In the genomic region with DNA sequence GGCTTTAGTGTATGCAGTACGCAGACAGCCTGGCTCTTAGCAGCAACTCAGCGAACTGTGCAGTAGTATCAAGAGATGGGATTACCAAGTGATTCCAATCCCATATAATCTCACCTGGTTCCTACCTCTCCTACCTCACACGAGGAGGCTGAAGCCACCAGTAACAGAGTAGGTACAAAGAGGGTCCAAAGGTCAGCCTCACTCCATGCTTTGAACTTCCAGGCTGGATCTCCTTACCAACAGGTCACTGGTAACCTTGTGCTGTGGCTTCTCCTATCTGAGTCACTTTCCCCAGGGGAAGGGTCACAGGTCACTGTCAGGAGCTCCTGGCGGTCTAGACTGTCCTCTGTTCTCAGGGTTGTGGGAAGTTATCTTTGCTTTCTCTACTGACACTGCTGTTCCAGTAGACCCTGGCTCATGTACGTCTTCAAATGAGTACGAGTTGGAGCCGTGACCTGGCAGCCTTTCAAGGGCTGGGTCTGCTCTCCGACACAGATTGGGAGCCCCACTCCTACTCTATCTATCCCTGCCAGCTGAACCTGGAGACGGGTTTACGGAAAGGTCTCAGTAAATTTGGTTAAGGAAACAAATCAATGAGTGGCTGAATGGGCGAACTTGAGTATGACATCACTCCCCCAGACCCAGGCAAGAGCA, we compare ENCODE assay signal across 14 mouse cellular contexts. TPM values are rescaled to one million over a fixed set of nuclear protein-coding genes. Genes with fewer than 3 reads are reported as not detected.
DNase-seq lines count a peak whose midpoint lies in the region; ATAC-seq and TF ChIP-seq lines count a peak whose summit lies in the region.
"Had no signal": no experiment of that assay in that cellular context is flagged by ENCODE, and none has a peak within 500 bp of the region (broad histone marks: within the 10 kb centered on the region; RNA-seq: fewer than 3 reads in every experiment).

No protein-coding gene starts in this region.

- no peak for TF ChIP-seq CTCF in lung, embryonic 14.5 days (IDR thresholded peaks at IDR 0.05; ENCODE audit: low read depth)
- TF ChIP-seq CTCF in lung, postnatal 0 days (IDR thresholded peaks at IDR 0.05) = no peak

- no peak overlapping the region for H3K4me3 ChIP-seq in heart, embryonic 15.5 days
- H3K4me3 ChIP-seq in lung, embryonic 14.5 days (ENCODE audit: low read depth, low read length) = no peak overlapping the region
- no peak overlapping the region for H3K4me3 ChIP-seq in lung, postnatal 0 days (ENCODE audit: low read depth, low read length)
- H3K4me3 ChIP-seq in intestine, embryonic 16.5 days (ENCODE audit: low read length) = no peak overlapping the region

- peaks cover 6% of the 10 kb centered on the region; the same call in 1 of the 2 replicates for H3K36me3 ChIP-seq in heart, embryonic 15.5 days
- H3K36me3 ChIP-seq in lung, embryonic 14.5 days (ENCODE audit: insufficient read depth) = peaks cover 58% of the 10 kb centered on the region
- H3K36me3 ChIP-seq in lung, postnatal 0 days (ENCODE audit: insufficient read depth, low read length) = no peaks in the 10 kb centered on the region
- H3K36me3 ChIP-seq in intestine, embryonic 16.5 days (ENCODE audit: control insufficient read depth, insufficient read depth, low read length) = no peaks in the 10 kb centered on the region; the same call in 1 of the 2 replicates

- 41% methylated on average over 11 of the region's 11 CpGs for WGBS in heart, embryonic 15.5 days
- WGBS in lung, embryonic 14.5 days = 59% methylated on average over 11 of the region's 11 CpGs
- 61% methylated on average over 11 of the region's 11 CpGs for WGBS in lung, postnatal 0 days
- WGBS in intestine, embryonic 16.5 days = 67% methylated on average over 11 of the region's 11 CpGs

- no peak overlapping the region for H3K4me2 ChIP-seq in heart, embryonic 15.5 days
- no peak overlapping the region for H3K4me2 ChIP-seq in lung, embryonic 14.5 days
- H3K4me2 ChIP-seq in lung, postnatal 0 days (replicated peaks; ENCODE audit: low read depth, low read length) = no peak overlapping the region
- no peak overlapping the region for H3K4me2 ChIP-seq in intestine, embryonic 16.5 days (ENCODE audit: low read depth, low read length)

- DNase-seq in cerebellum, postnatal 14 days = peak; percentile 22 to 35
- DNase-seq in cerebellum, adult 18-20 months = no peak
- no peak for DNase-seq in heart, adult 18-20 months
- no peak for DNase-seq in lung, embryonic 14.5 days
- no peak for DNase-seq in lung, postnatal 0 days (ENCODE audit: low spot score)
- DNase-seq: cerebellum, adult 11 months; gastrocnemius, postnatal 36 days; thymus, postnatal 25 days had no signal

- no peak for ATAC-seq in heart, embryonic 15.5 days (replicated peaks; ENCODE audit: insufficient number of reproducible peaks, insufficient read depth, low FRiP score, low read depth)
- ATAC-seq in lung, embryonic 14.5 days (ENCODE audit: insufficient read depth) = peak; percentile 18; the same call in 1 of the 2 replicates
- no peak for ATAC-seq in lung, postnatal 0 days
- ATAC-seq in intestine, embryonic 16.5 days = peak; percentile 62; the same call in 1 of the 2 replicates
- no peak for ATAC-seq in monocyte, adult 5-6 weeks (replicated peaks; ENCODE audit: insufficient number of reproducible peaks, low FRiP score, low TSS enrichment, poor library complexity, severe bottlenecking)
- ATAC-seq: inflammation-experienced regulatory T-cells, adult 6 months had no signal

- H3K27ac ChIP-seq in heart, embryonic 15.5 days = peak overlapping the region; percentile 37
- no peak overlapping the region for H3K27ac ChIP-seq in lung, embryonic 14.5 days (ENCODE audit: low read depth)
- H3K27ac ChIP-seq in lung, postnatal 0 days (ENCODE audit: low read length) = no peak overlapping the region
- H3K27ac ChIP-seq in intestine, embryonic 16.5 days (ENCODE audit: low read length) = no peak overlapping the region
- H3K27ac ChIP-seq: liver, embryonic 14.5 days had no signal

- no peaks in the 10 kb centered on the region for H3K9me3 ChIP-seq in heart, embryonic 15.5 days (replicated peaks)
- no peaks in the 10 kb centered on the region for H3K9me3 ChIP-seq in lung, embryonic 14.5 days (ENCODE audit: low read depth, low read length)
- no peaks in the 10 kb centered on the region for H3K9me3 ChIP-seq in lung, postnatal 0 days (ENCODE audit: low read length)
- no peaks in the 10 kb centered on the region for H3K9me3 ChIP-seq in intestine, embryonic 16.5 days (ENCODE audit: control insufficient read depth, low read length)

- no peak for TF ChIP-seq EP300 in lung, postnatal 0 days (IDR thresholded peaks at IDR 0.05)

- H3K4me1 ChIP-seq in heart, embryonic 15.5 days (replicated peaks) = peaks cover 32% of the 10 kb centered on the region
- no peaks in the 10 kb centered on the region for H3K4me1 ChIP-seq in lung, embryonic 14.5 days (ENCODE audit: insufficient read depth)
- H3K4me1 ChIP-seq in lung, postnatal 0 days (ENCODE audit: insufficient read depth, low read depth, low read length) = no peaks in the 10 kb centered on the region
- peaks cover 12% of the 10 kb centered on the region for H3K4me1 ChIP-seq in intestine, embryonic 16.5 days (ENCODE audit: control insufficient read depth, insufficient read depth, low read length)

- H3K9ac ChIP-seq in heart, embryonic 15.5 days = no peak overlapping the region
- H3K9ac ChIP-seq in lung, embryonic 14.5 days = no peak overlapping the region
- H3K9ac ChIP-seq in lung, postnatal 0 days (replicated peaks; ENCODE audit: low read depth) = no peak overlapping the region
- H3K9ac ChIP-seq in intestine, embryonic 16.5 days (ENCODE audit: low read depth, low read length) = no peak overlapping the region
- H3K9ac ChIP-seq: liver, embryonic 14.5 days had no signal

- no peaks in the 10 kb centered on the region for H3K27me3 ChIP-seq in heart, embryonic 15.5 days
- no peaks in the 10 kb centered on the region for H3K27me3 ChIP-seq in lung, embryonic 14.5 days (ENCODE audit: insufficient read depth, low read length)
- H3K27me3 ChIP-seq in lung, postnatal 0 days (replicated peaks; ENCODE audit: insufficient read depth, low read length) = no peaks in the 10 kb centered on the region
- no peaks in the 10 kb centered on the region for H3K27me3 ChIP-seq in intestine, embryonic 16.5 days (replicated peaks; ENCODE audit: control insufficient read depth, insufficient read depth, low read length)

RNA-seq across cellular contexts. Expression of gene Kirrel, which starts 42.7 kb away (rescaled TPM):
- 9.0 and 13.1 TPM in 2 replicates for polyA plus RNA-seq in heart, embryonic 15.5 days (2015; fragmentation: Nextera tagmentation; extraction: Ambion mirVana)
- 1 to 10 TPM; 5.4 to 6.3 TPM for total RNA-seq in heart, adult 18-20 months (2021)
- 12.7 and 12.8 TPM in 2 replicates for polyA plus RNA-seq in lung, embryonic 14.5 days (2014; fragmentation: Nextera tagmentation; extraction: Ambion mirVana)
- polyA plus RNA-seq in lung, postnatal 0 days (2015; fragmentation: Nextera tagmentation; extraction: Ambion mirVana) = 3.5 TPM in 2 replicates
- 7.3 and 8.3 TPM in 2 replicates for polyA plus RNA-seq in intestine, embryonic 16.5 days (2015; fragmentation: Nextera tagmentation; extraction: Ambion mirVana)
- total RNA-seq in monocyte, adult 5-6 weeks (2017) = not detected in 3 replicates
- total RNA-seq: neutrophil, adult 5-6 weeks had no signal
- polyA plus RNA-seq: inflammation-experienced regulatory T-cells, adult 6 months had no signal

Comparison
In these comparisons a context has a peak if more than half of its experiments do, and no peak if none do; other contexts are left out.
1. DNase-seq: peak in cerebellum, postnatal 14 days (2 of 2); none in cerebellum, adult 18-20 months (0 of 2), heart, adult 18-20 months (0 of 2), lung, embryonic 14.5 days (single experiment) and lung, postnatal 0 days (single experiment).
2. ATAC-seq: peak in lung, embryonic 14.5 days (single experiment) and intestine, embryonic 16.5 days (single experiment); none in heart, embryonic 15.5 days (single experiment), lung, postnatal 0 days (single experiment) and monocyte, adult 5-6 weeks (single experiment).